Comparison of ENCODE assay signal across 8 mouse cellular contexts in the genomic region with DNA sequence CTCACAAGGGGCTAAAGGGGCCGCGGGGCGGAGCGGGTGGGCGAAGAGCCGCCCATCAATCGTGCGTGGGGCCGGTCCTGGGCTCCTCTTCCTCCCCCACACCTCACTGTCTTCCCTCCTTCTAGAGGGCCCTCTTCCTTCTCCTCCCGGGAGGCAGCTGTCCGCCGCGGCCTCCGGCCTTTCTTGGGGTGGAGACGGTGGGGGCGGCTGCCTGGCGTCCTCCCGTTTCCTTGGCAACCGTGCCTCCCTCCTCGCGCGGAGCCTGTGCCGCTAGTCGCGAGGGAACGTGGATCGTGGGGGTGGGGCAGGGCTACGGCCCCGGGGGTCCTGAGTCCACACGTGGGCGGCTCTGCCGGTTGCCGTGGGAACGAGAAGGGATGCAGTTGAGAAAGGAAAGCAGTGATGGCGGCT. TPM values are rescaled to one million over a fixed set of nuclear protein-coding genes. Genes with fewer than 3 reads are reported as not detected.
DNase-seq lines count a peak whose midpoint lies in the region; ATAC-seq lines count a peak whose summit lies in the region.

A gene (minus strand): TSS at position 239 of the 411 bp plus-strand sequence.

- DNase-seq in adrenal gland, adult 2 months: peak; percentile 33
- no peak for DNase-seq in adrenal gland, adult 18-20 months (ENCODE audit: low spot score in 2 of 2)
- DNase-seq in forebrain, embryonic 11.5 days (ENCODE audit: low spot score): peak; percentile 81
- DNase-seq in hindbrain, embryonic 10.5 days (ENCODE audit: low spot score): peak; percentile 73
- peak; percentile 82 to 90 for DNase-seq in left cerebral cortex, postnatal 10 days (ENCODE audit: extremely low spot score in 1 of 2, low spot score in 2 of 2)
- DNase-seq in B cell, adult 2 months: no peak

- no peak within 1 kb of the TSS for H3K27ac ChIP-seq in brown adipose tissue, adult 24 weeks (replicated peaks; ENCODE audit: low read depth, low read length)
- H3K27ac ChIP-seq in forebrain, embryonic 11.5 days (ENCODE audit: low read depth, low read length): no peak within 1 kb of the TSS
- peak within 1 kb of the TSS; percentile 86 for H3K27ac ChIP-seq in hindbrain, embryonic 10.5 days
- peak within 1 kb of the TSS; percentile 27; the same call in 1 of the 2 replicates for H3K27ac ChIP-seq in neural tube, embryonic 12.5 days

- WGBS in forebrain, embryonic 11.5 days: 1% methylated on average over 35 of the region's 35 CpGs
- under 1% methylated on average over 35 of the region's 35 CpGs for WGBS in hindbrain, embryonic 10.5 days
- under 1% methylated on average over 35 of the region's 35 CpGs for whole genome bisulfite sequencing in neural tube, embryonic 12.5 days

- H3K27me3 ChIP-seq in forebrain, embryonic 11.5 days (ENCODE audit: control insufficient read depth, insufficient read depth, low read length): no peaks in the 10 kb centered on the region; the same call in 1 of the 2 replicates
- H3K27me3 ChIP-seq in hindbrain, embryonic 10.5 days (ENCODE audit: insufficient read depth, poor library complexity, severe bottlenecking): peaks cover 15% of the 10 kb centered on the region; the same call in 1 of the 2 replicates
- no peaks in the 10 kb centered on the region for H3K27me3 ChIP-seq in neural tube, embryonic 12.5 days (replicated peaks)

- H3K4me3 ChIP-seq in brown adipose tissue, adult 24 weeks (ENCODE audit: insufficient read depth, low read depth, low read length): peak within 1 kb of the TSS; percentile 38
- peak within 1 kb of the TSS; percentile 49 for H3K4me3 ChIP-seq in forebrain, embryonic 11.5 days (ENCODE audit: low read depth, low read length)
- H3K4me3 ChIP-seq in hindbrain, embryonic 10.5 days: peak within 1 kb of the TSS; percentile 65
- peak within 1 kb of the TSS; percentile 46 for H3K4me3 ChIP-seq in neural tube, embryonic 12.5 days

- no peaks in the 10 kb centered on the region for H3K36me3 ChIP-seq in forebrain, embryonic 11.5 days (ENCODE audit: control insufficient read depth, insufficient read depth, low read length)
- H3K36me3 ChIP-seq in hindbrain, embryonic 10.5 days: no peaks in the 10 kb centered on the region
- no peaks in the 10 kb centered on the region for H3K36me3 ChIP-seq in neural tube, embryonic 12.5 days

- peaks cover 10% of the 10 kb centered on the region for H3K4me1 ChIP-seq in brown adipose tissue, adult 24 weeks (ENCODE audit: control insufficient read depth, insufficient read depth, insufficient read length, low read length)
- H3K4me1 ChIP-seq in forebrain, embryonic 11.5 days (replicated peaks; ENCODE audit: control insufficient read depth, insufficient read depth, low read length): peaks cover 2% of the 10 kb centered on the region; the same call in 1 of the 2 replicates
- peaks cover 27% of the 10 kb centered on the region for H3K4me1 ChIP-seq in hindbrain, embryonic 10.5 days (replicated peaks)
- H3K4me1 ChIP-seq in neural tube, embryonic 12.5 days: peaks cover 24% of the 10 kb centered on the region; the same call in 1 of the 2 replicates

- peak; percentile 83 for ATAC-seq in forebrain, embryonic 11.5 days (replicated peaks; ENCODE audit: low FRiP score)
- peak; percentile 83 for ATAC-seq in neural tube, embryonic 12.5 days (ENCODE audit: low FRiP score, low read depth)

- intact Hi-C loops in left cerebral cortex, postnatal 10 days (cut with DNase I): loop anchor here (5.0 kb wide), 1 partner anchor 94 kb away; no protein-coding TSS in a partner anchor

- no peaks in the 10 kb centered on the region for H3K9me3 ChIP-seq in forebrain, embryonic 11.5 days (ENCODE audit: control insufficient read depth, low read length)
- H3K9me3 ChIP-seq in hindbrain, embryonic 10.5 days: no peaks in the 10 kb centered on the region
- no peaks in the 10 kb centered on the region for H3K9me3 ChIP-seq in neural tube, embryonic 12.5 days

- H3K9ac ChIP-seq in forebrain, embryonic 11.5 days (ENCODE audit: low read length): peak within 1 kb of the TSS; percentile 71
- H3K9ac ChIP-seq in neural tube, embryonic 12.5 days: peak within 1 kb of the TSS; percentile 56

- peak within 1 kb of the TSS; percentile 74 for H3K4me2 ChIP-seq in forebrain, embryonic 11.5 days (ENCODE audit: low read depth, low read length, severe bottlenecking)
- H3K4me2 ChIP-seq in neural tube, embryonic 12.5 days (replicated peaks): peak within 1 kb of the TSS; percentile 84

RNA-seq across cellular contexts. Expression of the gene that starts here (rescaled TPM):
- total RNA-seq in adrenal gland, adult 2 months (2021): not detected
- not detected in 2 replicates for polyA plus RNA-seq in adrenal gland, adult 2 months (2012; rRNA removed)
- not detected for total RNA-seq in adrenal gland, adult 18-20 months (2021)
- polyA plus RNA-seq in brown adipose tissue, adult 24 weeks (2012; ENCODE audit: insufficient read depth, insufficient read length, missing spikeins): not detected in 2 replicates
- polyA plus RNA-seq in forebrain, embryonic 11.5 days (2014; fragmentation: Nextera tagmentation; extraction: Ambion mirVana): 0.55 TPM in 1 of 2 replicates, not detected in the other
- 0.39 and 0.41 TPM in 2 replicates for polyA plus RNA-seq in hindbrain, embryonic 10.5 days (2016; fragmentation: Nextera tagmentation; extraction: Ambion mirVana)
- 1 to 10 TPM in 1 of 2 experiments, under 1 TPM in 1; 0.97 to 1.8 TPM for total RNA-seq in left cerebral cortex, postnatal 10 days (2021)
- polyA plus RNA-seq in neural tube, embryonic 12.5 days (2016; fragmentation: Nextera tagmentation; extraction: Ambion mirVana): 0.15 and 0.17 TPM in 2 replicates

Comparison
In these comparisons a context has a peak if more than half of its experiments do, and no peak if none do; other contexts are left out.
1. Peak in DNase-seq in adrenal gland, adult 2 months; RNA of the gene not detected or under 1 TPM.
2. Peak in DNase-seq, ATAC-seq, H3K4me3 ChIP-seq, H3K9ac ChIP-seq and H3K4me2 ChIP-seq in forebrain, embryonic 11.5 days; RNA of the gene not detected or under 1 TPM.
3. Peak in DNase-seq, H3K4me3 ChIP-seq and H3K27ac ChIP-seq in hindbrain, embryonic 10.5 days; RNA of the gene not detected or under 1 TPM.
4. Peak in ATAC-seq, H3K4me3 ChIP-seq, H3K27ac ChIP-seq, H3K9ac ChIP-seq and H3K4me2 ChIP-seq in neural tube, embryonic 12.5 days; RNA of the gene not detected or under 1 TPM.
5. DNase-seq: peak in left cerebral cortex, postnatal 10 days (2 of 2); none in adrenal gland, adult 18-20 months (0 of 2) and B cell, adult 2 months (0 of 2).
6. Peak in every context shown above with its lines, with median percentiles within 50 percentile points of each other: H3K4me3 ChIP-seq.